Mouse (Mus musculus) heart, embryonic 10.5 days (tissue): ENCODE measurements around the gene Cst6. TPM values are rescaled to one million over a fixed set of nuclear protein-coding genes. Genes with fewer than 3 reads are reported as not detected.

Experiments used
- DNase-seq: peaks from one replicate; pipeline ENCODE4 v3.0.0-alpha.2; 2017; ENCODE audit warnings: low spot score
- H3K27ac ChIP-seq: fragments of 300-500 bp; sonication (generic); 2 replicates; pipeline ENCODE4 v1.5.1; 2016; ENCODE audit warnings: mild to moderate bottlenecking
- H3K27me3 ChIP-seq: fragments of 300-500 bp; sonication (generic); 2 replicates; pipeline ENCODE4 v1.6.1; 2016; ENCODE audit warnings: mild to moderate bottlenecking; ENCODE audit not compliant: poor library complexity, insufficient read depth, severe bottlenecking
- H3K36me3 ChIP-seq: fragments of 300-500 bp; sonication (generic); 2 replicates; pipeline ENCODE4 v1.6.1; 2016; ENCODE audit warnings: mild to moderate bottlenecking, moderate library complexity
- H3K4me1 ChIP-seq: fragments of 300-500 bp; sonication (generic); 2 replicates; pipeline ENCODE4 v1.6.1; 2016; ENCODE audit warnings: mild to moderate bottlenecking
- H3K4me3 ChIP-seq: fragments of 300-500 bp; sonication (generic); 2 replicates; pipeline ENCODE4 v1.5.1; 2016; ENCODE audit warnings: mild to moderate bottlenecking, moderate library complexity
- H3K9me3 ChIP-seq: fragments of 300-500 bp; sonication (generic); 2 replicates; pipeline ENCODE4 v1.6.1; 2016; ENCODE audit warnings: mild to moderate bottlenecking, moderate library complexity
- WGBS: fragments of 180-500 bp; shearing (Covaris S2); methylation state at CpG from one replicate; pipeline ENCODE4 v1.1.7; 2016; 5-methylcytosine and 5-hydroxymethylcytosine counted together
- polyA plus RNA-seq: library from polyadenylated mRNA; unstranded; fragments of >200 nt; fragmentation: Nextera tagmentation; extraction: Ambion mirVana; gene quantifications from 2 replicates; pipeline ENCODE4 v1.2.1, GENCODE M21; 2016

Gene Cst6
- polyA plus RNA-seq, 1 experiment from 2014 or later: not detected

GRCm38 (mm10) chr19:5372724-5373123, 23.4 kb upstream of the Cst6 start:
- Histone ChIP-seq H3K27ac (no peak overlapping the region), H3K9me3 (no peaks in the 10 kb centered on the region), H3K36me3 (peaks cover 74% of the 10 kb centered on the region), H3K4me3 (no peak overlapping the region), H3K27me3 (no peaks in the 10 kb centered on the region), H3K4me1 (peaks cover 19% of the 10 kb centered on the region)
- no peak for DNase-seq
- 90% methylated on average over 7 of the region's 7 CpGs for WGBS

DNA sequence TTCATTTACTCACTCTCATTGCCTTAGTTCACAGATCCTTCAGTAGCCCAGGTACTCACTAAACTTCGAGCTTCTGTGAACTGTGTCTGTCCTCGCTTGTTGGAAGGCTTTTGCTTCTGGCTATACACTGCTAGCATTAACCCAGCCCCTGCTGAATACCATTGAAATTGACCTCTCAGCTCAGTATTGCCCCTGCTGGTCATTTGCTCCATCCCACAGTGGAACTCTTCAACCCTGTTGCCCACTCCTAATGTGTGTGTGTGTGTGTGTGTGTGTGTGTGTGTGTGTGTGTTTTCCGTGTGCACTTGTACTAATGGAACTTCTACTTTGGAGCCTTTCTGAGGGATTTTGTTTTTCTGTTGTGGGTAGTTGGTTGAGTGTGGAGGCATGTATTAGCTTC, 21.6 kb upstream of the Cst6 start:
- Histone ChIP-seq H3K9me3 (no peaks in the 10 kb centered on the region), H3K27me3 (no peaks in the 10 kb centered on the region), H3K36me3 (peaks cover 68% of the 10 kb centered on the region), H3K27ac (no peak overlapping the region), H3K4me3 (no peak overlapping the region), H3K4me1 (peaks cover 26% of the 10 kb centered on the region)
- WGBS: 86% methylated on average over 3 of the region's 3 CpGs
- DNase-seq: no peak

GRCm38 (mm10) chr19:5367455-5367854, 18.1 kb upstream of the Cst6 start:
- Histone ChIP-seq H3K4me3 (peak overlapping the region; percentile 75), H3K27ac (peak overlapping the region; percentile 99), H3K9me3 (no peaks in the 10 kb centered on the region), H3K4me1 (peaks cover 23% of the 10 kb centered on the region), H3K27me3 (no peaks in the 10 kb centered on the region), H3K36me3 (peaks cover 68% of the 10 kb centered on the region)
- no peak for DNase-seq
- WGBS: 10% methylated on average over 11 of the region's 11 CpGs

GRCm38 (mm10) chr19:5367053-5367359, 17.6 kb upstream of the Cst6 start, which contains the start of gene Banf1:
TSS of gene Banf1 (minus strand) at chr19:5367168.
- Histone ChIP-seq H3K27me3 (no peaks in the 10 kb centered on the region), H3K9me3 (no peaks in the 10 kb centered on the region), H3K4me3 (peak within 1 kb of the TSS; percentile 75), H3K36me3 (peaks cover 64% of the 10 kb centered on the region), H3K27ac (peak within 1 kb of the TSS; percentile 99), H3K4me1 (peaks cover 23% of the 10 kb centered on the region)
- WGBS: 0% methylated on average over 33 of the region's 33 CpGs
- DNase-seq: no peak

- peaks cover 23% of the 10 kb centered on the region for H3K4me1 ChIP-seq
- peak within 1 kb of the TSS; percentile 99 for H3K27ac ChIP-seq
- no peaks in the 10 kb centered on the region for H3K9me3 ChIP-seq
- DNase-seq: peak; percentile 98
- peak within 1 kb of the TSS; percentile 75 for H3K4me3 ChIP-seq
- under 1% methylated on average over 81 of the region's 92 CpGs for WGBS
- peaks cover 58% of the 10 kb centered on the region for H3K36me3 ChIP-seq
- H3K27me3 ChIP-seq: no peaks in the 10 kb centered on the region
Measured at GRCm38 (mm10) chr19:5366175-5367052, 17.0 kb upstream of the Cst6 start, which contains the start of gene Eif1ad. TSS of gene Eif1ad (plus strand) at chr19:5366741.

DNA sequence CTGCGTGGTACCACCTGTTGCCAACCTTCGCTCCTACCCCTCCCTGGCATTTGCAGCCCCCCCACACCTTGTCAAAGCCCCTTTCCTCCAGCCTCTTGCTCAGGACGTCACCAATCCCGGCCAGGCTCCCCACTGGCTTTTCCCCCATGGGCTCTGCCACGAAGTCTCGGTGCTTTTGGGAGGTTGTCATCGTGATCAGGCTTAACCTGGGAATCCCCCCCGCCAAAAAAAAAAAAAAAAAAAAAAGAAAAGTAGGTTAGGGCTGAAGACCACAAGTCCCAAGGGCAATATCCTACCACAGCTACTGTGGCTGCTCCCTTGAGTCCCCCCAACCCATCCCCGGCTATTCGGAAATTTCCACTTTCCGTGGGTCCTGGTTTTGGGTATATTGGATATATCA, 16.4 kb upstream of the Cst6 start:
- Histone ChIP-seq H3K9me3 (no peaks in the 10 kb centered on the region), H3K27me3 (no peaks in the 10 kb centered on the region), H3K4me3 (peak overlapping the region; percentile 75), H3K27ac (peak overlapping the region; percentile 99), H3K36me3 (peaks cover 53% of the 10 kb centered on the region), H3K4me1 (peaks cover 23% of the 10 kb centered on the region)
- no peak for DNase-seq
- 24% methylated on average over 11 of the region's 11 CpGs for WGBS

DNA sequence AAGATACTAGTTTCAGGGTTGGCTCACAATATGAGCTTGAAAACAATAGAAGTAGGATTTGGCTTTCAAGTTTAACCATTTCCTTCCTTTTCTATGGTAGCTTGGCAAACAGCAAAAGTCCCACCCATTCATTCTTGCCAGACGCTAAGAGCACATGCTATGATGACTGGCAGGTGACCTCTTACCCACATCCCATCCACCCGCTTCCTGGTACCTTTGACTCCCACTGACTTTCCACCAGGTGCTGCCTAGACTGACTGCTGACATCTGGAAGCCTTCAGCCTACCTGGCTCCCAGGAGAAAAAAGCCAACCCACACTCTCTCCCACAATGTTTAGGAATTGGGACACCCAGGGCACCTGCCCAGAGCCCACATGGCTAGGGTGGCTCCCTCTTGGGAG, 14.8 kb upstream of the Cst6 start:
- WGBS: 94% methylated on average over 2 of the region's 2 CpGs
- Histone ChIP-seq H3K36me3 (peaks cover 36% of the 10 kb centered on the region), H3K27me3 (no peaks in the 10 kb centered on the region), H3K4me3 (no peak overlapping the region), H3K9me3 (no peaks in the 10 kb centered on the region), H3K27ac (no peak overlapping the region), H3K4me1 (peaks cover 23% of the 10 kb centered on the region)
- DNase-seq: no peak

DNA sequence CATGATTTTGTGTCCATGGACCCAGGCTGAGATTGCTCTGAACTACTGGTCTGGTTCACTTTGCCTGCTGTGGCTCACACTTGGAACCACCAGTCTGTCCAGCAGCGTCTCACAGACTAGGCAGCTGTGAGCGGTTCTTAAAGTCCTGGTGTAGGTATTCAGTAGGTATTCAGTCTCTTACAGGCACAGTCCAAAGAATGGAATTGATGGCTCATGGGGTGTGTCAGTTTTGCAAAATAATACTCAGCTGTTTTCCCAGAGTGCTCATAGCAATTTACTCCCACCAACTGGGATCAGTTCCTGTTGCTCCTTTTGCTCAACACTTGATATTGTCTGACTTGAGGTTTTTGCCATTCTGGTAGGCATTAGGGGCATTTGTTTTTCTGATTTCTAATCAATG, 12.8 kb upstream of the Cst6 start:
- H3K9me3 ChIP-seq: no peaks in the 10 kb centered on the region
- H3K36me3 ChIP-seq: peaks cover 23% of the 10 kb centered on the region
- no peak overlapping the region for H3K4me3 ChIP-seq
- H3K27me3 ChIP-seq: no peaks in the 10 kb centered on the region
- DNase-seq: no peak
- 76% methylated on average over 2 of the region's 2 CpGs for WGBS
- H3K27ac ChIP-seq: no peak overlapping the region
- peaks cover 12% of the 10 kb centered on the region for H3K4me1 ChIP-seq

DNA sequence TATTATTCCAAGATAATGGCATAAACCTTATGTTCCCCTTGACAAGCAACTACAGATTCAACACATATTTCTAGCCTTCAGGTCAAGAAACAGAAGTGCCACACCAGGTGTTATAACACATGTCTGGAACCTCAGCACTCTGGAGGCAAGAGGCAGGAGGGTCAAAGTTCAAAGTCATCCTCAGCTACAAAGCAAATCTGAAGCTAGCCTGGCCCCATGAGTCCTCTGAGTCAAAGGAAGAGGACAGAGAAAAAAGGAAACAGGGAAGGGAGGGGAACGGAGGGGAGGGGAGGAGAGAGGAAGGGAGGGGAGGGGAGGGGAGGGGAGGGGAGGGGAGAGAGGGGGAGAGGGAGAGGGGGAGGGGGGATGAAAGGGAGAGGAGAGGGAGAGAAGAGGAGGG, 6.7 kb upstream of the Cst6 start:
- no peak for DNase-seq

DNA sequence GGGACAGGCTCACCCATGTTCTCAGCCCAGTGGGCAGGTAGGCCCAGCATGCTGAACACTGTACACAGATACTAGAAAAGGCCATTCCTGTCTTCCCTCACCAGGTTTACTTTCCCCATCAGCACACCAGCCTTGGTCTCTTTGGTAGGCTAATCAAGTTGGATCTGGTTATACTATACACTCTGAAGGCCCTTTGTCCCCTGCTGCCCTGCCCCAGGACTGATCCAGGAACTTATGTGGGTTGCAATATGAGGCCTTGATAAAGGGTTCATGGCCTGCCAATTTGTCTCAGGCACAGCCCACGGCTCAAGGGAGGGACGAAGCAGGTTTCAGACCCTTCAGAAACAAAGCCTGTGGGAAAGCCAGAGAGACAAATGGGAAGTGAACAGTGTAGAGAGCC, 4.2 kb upstream of the Cst6 start:
- peaks cover 10% of the 10 kb centered on the region; the same call in 1 of the 2 replicates for H3K27me3 ChIP-seq
- no peak overlapping the region for H3K4me3 ChIP-seq
- H3K36me3 ChIP-seq: no peaks in the 10 kb centered on the region
- no peaks in the 10 kb centered on the region for H3K9me3 ChIP-seq
- H3K27ac ChIP-seq: no peak overlapping the region
- WGBS: 72% methylated on average over 2 of the region's 2 CpGs
- no peak for DNase-seq
- peaks cover 6% of the 10 kb centered on the region for H3K4me1 ChIP-seq

More for the DNA sequence above, 6.7 kb upstream of the Cst6 start:
- Histone ChIP-seq H3K36me3 (no peaks in the 10 kb centered on the region), H3K4me3 (no peak overlapping the region), H3K27me3 (no peaks in the 10 kb centered on the region), H3K4me1 (no peaks in the 10 kb centered on the region), H3K9me3 (no peaks in the 10 kb centered on the region), H3K27ac (no peak overlapping the region)
- no CpG with 5 or more reads among the region's 1 CpGs for WGBS

DNA sequence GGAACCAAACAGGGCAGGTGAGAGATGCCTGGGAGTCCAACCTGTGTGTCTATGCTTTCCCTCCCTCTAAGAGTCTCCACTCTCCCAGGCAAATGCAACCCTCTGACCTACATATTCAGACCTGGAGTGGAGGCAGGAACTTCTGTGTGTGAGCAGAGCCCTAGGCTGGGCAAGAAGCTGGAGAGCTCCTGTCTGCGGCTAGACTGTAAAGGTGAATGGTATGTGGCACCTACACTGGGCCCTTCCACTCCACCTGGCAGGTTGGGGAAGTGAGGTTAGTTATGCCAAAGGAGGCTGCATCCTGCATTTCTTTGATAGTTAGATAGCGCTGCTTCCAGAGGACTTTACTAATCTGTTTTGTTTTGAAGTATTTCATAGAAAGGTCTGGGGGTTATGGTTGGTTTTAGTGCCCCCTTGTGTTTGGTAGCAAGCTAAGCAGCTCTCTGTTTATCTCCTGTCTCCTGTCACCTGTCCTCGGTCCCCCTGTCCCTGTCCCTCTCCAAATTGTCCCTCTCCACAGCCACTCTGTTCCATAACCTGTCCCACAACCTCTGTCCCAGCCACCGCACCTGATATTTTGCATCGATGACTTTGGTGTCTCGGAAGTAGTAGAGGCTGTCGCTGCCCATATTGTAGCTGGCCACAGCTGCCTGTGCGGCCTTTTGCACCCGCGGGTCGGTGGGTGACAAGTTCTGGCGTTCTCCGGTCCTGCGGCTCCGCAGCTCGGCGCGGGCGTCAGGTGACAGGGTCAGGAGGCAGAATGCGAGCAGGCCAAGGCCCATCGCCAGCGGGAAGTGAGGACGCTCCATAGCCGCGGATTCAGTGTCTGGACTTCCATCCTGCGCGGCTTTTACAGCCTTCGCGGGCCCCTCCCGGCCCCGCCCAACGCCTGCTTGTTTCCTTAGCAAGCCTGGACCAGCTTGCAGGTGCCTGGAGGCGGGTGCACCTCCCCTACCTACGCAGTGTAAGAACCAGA, 560 bp downstream of the Cst6 start:
- no peaks in the 10 kb centered on the region for H3K9me3 ChIP-seq
- peak overlapping the region; percentile 58 for H3K4me3 ChIP-seq
- H3K27me3 ChIP-seq: peaks cover 16% of the 10 kb centered on the region; the same call in 1 of the 2 replicates
- 6% methylated on average over 34 of the region's 34 CpGs for WGBS
- peak overlapping the region; percentile 26; the same call in 1 of the 2 replicates for H3K27ac ChIP-seq
- no peaks in the 10 kb centered on the region for H3K36me3 ChIP-seq
- H3K4me1 ChIP-seq: peaks cover 9% of the 10 kb centered on the region
- DNase-seq: no peak

DNA sequence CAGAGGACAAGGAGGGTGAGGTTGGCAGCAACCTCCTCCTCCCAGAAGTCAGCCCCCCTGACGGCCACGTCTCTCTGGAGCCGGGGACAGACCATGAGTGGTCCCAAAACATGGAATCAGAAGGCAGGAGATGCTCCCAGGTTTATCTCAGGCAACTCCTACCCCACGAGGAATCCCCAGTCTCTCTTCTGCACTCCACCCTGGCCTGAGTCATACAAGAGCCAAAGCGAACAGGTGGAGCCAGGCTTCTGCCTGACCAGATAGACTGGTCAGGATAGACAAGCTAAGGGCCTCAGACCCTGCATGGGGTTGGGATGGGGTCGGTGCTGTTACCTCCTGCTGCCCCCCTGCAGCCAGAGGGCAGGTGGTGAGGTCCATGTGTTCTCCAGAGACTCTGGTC, 1.3 kb downstream of the Cst6 start:
- Histone ChIP-seq H3K4me1 (peaks cover 9% of the 10 kb centered on the region), H3K9me3 (no peaks in the 10 kb centered on the region), H3K36me3 (no peaks in the 10 kb centered on the region), H3K27me3 (peaks cover 16% of the 10 kb centered on the region; the same call in 1 of the 2 replicates), H3K4me3 (no peak overlapping the region), H3K27ac (no peak overlapping the region)
- 68% methylated on average over 6 of the region's 6 CpGs for WGBS
- no peak for DNase-seq
